Mouse (Mus musculus): ENCODE measurements at regions not wholly inside any gene's neighbourhood (a gene's known extent, or its start where the extent isn't known, plus 50 kb on each side); places are given as distances from the start of the nearest gene placed in this dataset.

DNA sequence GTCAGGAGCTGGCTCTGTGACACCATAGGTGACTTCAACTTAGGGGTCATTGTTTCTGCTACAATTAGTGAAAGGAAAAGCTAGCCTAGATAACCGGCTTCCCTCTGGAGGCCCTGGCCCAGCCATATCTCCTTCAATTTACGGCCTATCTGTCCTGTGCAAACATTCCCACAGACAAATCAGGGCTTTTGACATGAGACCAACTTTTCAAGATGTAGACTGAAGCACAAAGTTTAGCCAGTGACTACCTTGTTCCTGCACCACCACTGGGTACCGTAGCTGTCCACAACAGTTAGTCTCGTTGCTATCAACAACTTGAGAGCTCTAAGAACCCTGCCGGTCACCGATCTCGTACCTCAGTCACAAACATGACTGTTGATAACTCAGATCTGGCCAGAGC, 402.9 kb upstream of the Rgma start:
- TF ChIP-seq POLR2A (IDR thresholded peaks at IDR 0.05; ENCODE audit: insufficient read depth, low read depth, low read length) (no peak), CTCF (IDR thresholded peaks at IDR 0.05; ENCODE audit: insufficient read depth, low read depth, low read length) (no peak)
